Mouse (Mus musculus) lung, embryonic 14.5 days (tissue): ENCODE data around the gene Pafah1b2. TPM values are rescaled to one million over a fixed set of nuclear protein-coding genes. Genes with fewer than 3 reads are reported as not detected.

Source experiments
- ATAC-seq: fragments of 200-750 bp; cut with Nextera tagmentation; 2 replicates; pipeline ENCODE4 v1.8.0; 2017; ENCODE audit warnings: mild to moderate bottlenecking, moderate TSS enrichment, moderate library complexity; ENCODE audit not compliant: insufficient read depth
- DNase-seq: peaks from one replicate; pipeline ENCODE4 v3.0.0-alpha.2; 2015
- H3K27ac ChIP-seq: fragments of 300-500 bp; sonication (generic); 2 replicates; pipeline ENCODE4 v1.5.1; 2014; ENCODE audit warnings: low read depth, mild to moderate bottlenecking, moderate library complexity
- H3K27me3 ChIP-seq: fragments of 300-500 bp; sonication (generic); 2 replicates; pipeline ENCODE4 v1.6.1; 2014; ENCODE audit warnings: low read length, control low read depth; ENCODE audit not compliant: insufficient read depth
- H3K36me3 ChIP-seq: fragments of 300-500 bp; sonication (generic); 2 replicates; pipeline ENCODE4 v1.6.1; 2014; ENCODE audit warnings: control low read depth; ENCODE audit not compliant: insufficient read depth
- H3K4me1 ChIP-seq: fragments of 300-500 bp; sonication (generic); 2 replicates; pipeline ENCODE4 v1.6.1; 2014; ENCODE audit warnings: antibody characterized with exemption, control low read depth; ENCODE audit not compliant: insufficient read depth
- H3K4me2 ChIP-seq: fragments of 300-500 bp; sonication (generic); 2 replicates; pipeline ENCODE4 v1.6.1; 2014; ENCODE audit warnings: mild to moderate bottlenecking
- H3K4me3 ChIP-seq: fragments of 300-500 bp; sonication (generic); 2 replicates; pipeline ENCODE4 v1.5.1; 2014; ENCODE audit warnings: low read depth, low read length
- H3K9ac ChIP-seq: fragments of 300-500 bp; sonication (generic); 2 replicates; pipeline ENCODE4 v1.6.1; 2014
- H3K9me3 ChIP-seq: fragments of 300-500 bp; sonication (generic); 2 replicates; pipeline ENCODE4 v1.6.1; 2016; ENCODE audit warnings: low read depth, low read length, control low read depth
- CTCF ChIP-seq: IDR thresholded peaks from 2 replicates; pipeline ENCODE4 v1.5.1; 2016; ENCODE audit warnings: antibody characterized with exemption, low read depth
- WGBS: fragments of 180-500 bp; shearing (Covaris S2); extraction: QIAGEN DNeasy Blood & Tissue Kit; methylation state at CpG from one replicate; pipeline ENCODE4 v1.1.7; 2014; 5-methylcytosine and 5-hydroxymethylcytosine counted together
- polyA plus RNA-seq: library from polyadenylated mRNA; unstranded; fragments of >200 nt; fragmentation: Nextera tagmentation; extraction: Ambion mirVana; gene quantifications from 2 replicates; pipeline ENCODE4 v1.2.1, GENCODE M21; 2014

The Pafah1b2 gene
- polyA plus RNA-seq, 1 experiment from 2014 or later, result 179 TPM

DNA sequence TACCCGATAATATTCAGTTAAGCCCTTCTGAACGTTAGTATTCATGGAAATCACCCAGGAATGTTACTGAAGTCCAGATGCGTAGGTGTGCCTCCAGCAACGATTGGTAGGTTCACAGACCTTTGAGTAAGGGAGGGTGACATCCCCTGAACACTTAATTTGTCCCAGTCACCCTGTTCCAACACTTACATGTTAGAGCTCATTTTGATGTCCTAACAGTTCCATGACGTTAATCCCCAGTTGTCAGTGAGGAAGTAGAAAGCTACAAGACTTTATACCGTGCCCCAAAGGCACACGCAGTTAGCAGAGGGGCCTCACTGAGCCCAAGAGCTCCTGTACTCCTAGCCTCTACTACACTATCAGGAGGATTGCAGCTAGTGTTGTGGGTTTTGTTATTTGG is 37.0 kb upstream of the Pafah1b2 start:
- H3K27ac ChIP-seq, result no peak overlapping the region
- H3K9ac ChIP-seq, result no peak overlapping the region
- H3K4me1 ChIP-seq, result 0 out of 2 replicates have a peak, but pooled peaks cover 3% of the 10 kb centered on the region
- 50% methylated on average over 7 of the region's 7 CpGs for WGBS
- no peak for TF ChIP-seq CTCF
- no peaks in the 10 kb centered on the region for H3K36me3 ChIP-seq
- ATAC-seq, result no peak
- H3K4me2 ChIP-seq, result no peak overlapping the region
- H3K4me3 ChIP-seq, result no peak overlapping the region
- H3K27me3 ChIP-seq, result no peaks in the 10 kb centered on the region
- DNase-seq, result no peak
- H3K9me3 ChIP-seq, result no peaks in the 10 kb centered on the region

DNA sequence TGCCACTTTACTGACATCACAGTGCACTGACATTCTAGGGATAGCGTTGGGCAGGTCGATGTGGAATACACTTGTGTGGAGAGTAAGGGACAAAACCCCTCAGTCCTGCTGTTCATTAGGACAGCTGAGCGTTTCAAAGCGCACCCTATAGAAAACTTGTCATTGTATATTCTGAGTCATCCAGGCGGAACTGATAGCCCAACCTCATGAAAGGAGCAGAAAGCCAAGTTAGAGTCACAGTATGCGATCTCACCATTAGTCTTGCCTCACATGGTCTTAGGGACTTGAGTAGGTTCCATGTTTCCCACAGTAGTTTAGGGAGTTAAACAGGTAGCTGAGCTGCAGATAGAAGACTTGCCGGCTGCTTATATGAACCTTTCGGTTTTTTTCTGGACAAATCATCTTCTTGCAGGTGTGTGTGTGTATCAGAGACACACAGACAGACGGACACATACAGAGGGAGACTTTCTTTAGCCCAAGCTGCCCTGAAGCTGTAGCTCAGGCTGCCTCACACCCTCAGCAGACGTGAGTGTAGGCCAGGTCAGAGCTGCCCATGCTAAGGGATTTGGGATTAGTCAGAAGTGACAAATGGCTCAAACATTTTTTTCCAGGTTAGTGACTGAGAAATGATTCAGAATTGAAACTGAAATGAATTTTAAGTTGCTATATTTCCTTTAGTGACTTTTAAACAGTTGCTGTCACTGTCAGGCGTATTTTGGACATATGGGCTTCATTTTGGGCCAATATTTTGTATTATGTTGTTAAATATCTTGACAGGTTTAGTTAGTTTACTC is 34.4 kb upstream of the Pafah1b2 start:
- no peak overlapping the region for H3K9ac ChIP-seq
- TF ChIP-seq CTCF, result no peak
- ATAC-seq (no peak), DNase-seq (no peak)
- no peak overlapping the region for H3K4me3 ChIP-seq
- no peaks in the 10 kb centered on the region for H3K9me3 ChIP-seq
- no peaks in the 10 kb centered on the region for H3K4me1 ChIP-seq
- H3K27me3 ChIP-seq, result no peaks in the 10 kb centered on the region
- no peak overlapping the region for H3K27ac ChIP-seq
- H3K36me3 ChIP-seq, result no peaks in the 10 kb centered on the region
- H3K4me2 ChIP-seq, result no peak overlapping the region
- 79% methylated on average over 11 of the region's 11 CpGs for WGBS

DNA sequence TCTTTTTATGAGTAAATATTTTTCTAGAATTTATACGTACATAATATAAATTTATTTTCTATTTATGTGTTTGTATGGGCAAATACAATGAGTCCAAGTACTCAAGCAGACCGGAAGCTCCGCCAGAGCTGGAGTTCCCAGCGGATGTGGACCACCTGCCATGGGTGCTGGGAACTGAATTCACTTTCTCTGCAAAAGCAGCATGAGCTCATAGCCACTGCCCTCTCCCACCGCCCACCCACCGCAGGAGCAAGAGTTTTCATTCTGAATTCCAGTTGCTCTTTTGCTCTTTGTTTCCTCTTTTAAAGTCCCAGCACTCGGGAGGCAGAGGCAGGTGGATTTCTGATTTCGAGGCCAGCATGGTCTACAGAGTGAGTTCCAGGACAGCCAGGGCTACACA is 31.1 kb upstream of the Pafah1b2 start:
- no peak for TF ChIP-seq CTCF
- Histone ChIP-seq H3K27me3 (no peaks in the 10 kb centered on the region), H3K36me3 (peaks cover 4% of the 10 kb centered on the region; the same call in 1 of the 2 replicates), H3K4me2 (no peak overlapping the region), H3K4me3 (no peak overlapping the region), H3K27ac (no peak overlapping the region), H3K9me3 (no peaks in the 10 kb centered on the region), H3K4me1 (no peaks in the 10 kb centered on the region), H3K9ac (no peak overlapping the region)
- WGBS, result 91% methylated on average over 8 of the region's 8 CpGs
- ATAC-seq, result no peak
- DNase-seq, result no peak

DNA sequence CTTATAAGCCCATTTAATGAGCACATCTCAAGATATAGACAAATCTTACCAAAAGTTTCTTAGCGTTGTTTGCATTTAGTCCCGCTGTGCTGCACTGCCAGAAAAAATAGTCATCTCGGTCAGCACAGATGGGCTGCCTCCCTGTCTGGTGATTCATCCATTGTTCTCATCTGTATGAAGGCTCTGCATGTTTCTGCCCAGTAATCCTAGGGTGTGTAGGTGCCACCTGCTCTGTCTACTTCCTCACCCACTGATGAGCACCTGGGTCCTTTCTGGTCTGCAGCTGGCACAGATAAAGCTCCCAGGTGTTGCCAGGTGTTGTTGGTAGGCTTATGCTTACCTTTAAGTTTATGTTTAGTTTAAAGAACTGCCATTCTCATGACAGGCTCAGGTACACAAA is 29.9 kb upstream of the Pafah1b2 start:
- 74% methylated on average over 3 of the region's 3 CpGs for WGBS
- TF ChIP-seq CTCF, result no peak
- ATAC-seq (no peak), DNase-seq (no peak)
- Histone ChIP-seq H3K9me3 (no peaks in the 10 kb centered on the region), H3K4me3 (no peak overlapping the region), H3K4me2 (no peak overlapping the region), H3K4me1 (no peaks in the 10 kb centered on the region), H3K27me3 (no peaks in the 10 kb centered on the region), H3K27ac (no peak overlapping the region), H3K9ac (no peak overlapping the region), H3K36me3 (peaks cover 4% of the 10 kb centered on the region; the same call in 1 of the 2 replicates)

DNA sequence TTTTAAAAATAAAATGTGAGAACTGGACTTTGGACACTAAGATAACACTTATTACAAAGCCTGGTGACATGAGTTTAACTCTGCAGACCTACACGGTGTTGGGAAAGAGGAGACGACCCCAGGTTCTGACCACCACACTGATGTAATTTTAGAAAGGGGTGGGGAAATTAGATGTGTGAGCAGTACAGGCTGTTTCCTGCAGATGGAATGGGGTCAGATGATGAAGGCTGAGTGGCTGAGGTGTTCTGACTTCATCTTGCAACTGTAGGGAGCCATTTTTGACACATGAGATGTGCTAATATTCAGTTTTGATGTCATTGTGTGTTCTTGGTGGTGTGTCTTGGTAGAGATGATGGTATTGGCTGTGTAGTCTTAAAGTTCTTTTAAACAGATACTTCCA is 28.7 kb upstream of the Pafah1b2 start:
- Histone ChIP-seq H3K4me1 (no peaks in the 10 kb centered on the region), H3K36me3 (peaks cover 4% of the 10 kb centered on the region; the same call in 1 of the 2 replicates), H3K9ac (no peak overlapping the region), H3K9me3 (no peaks in the 10 kb centered on the region), H3K27ac (no peak overlapping the region), H3K4me3 (no peak overlapping the region), H3K4me2 (no peak overlapping the region), H3K27me3 (no peaks in the 10 kb centered on the region)
- no peak for TF ChIP-seq CTCF
- 69% methylated on average over 2 of the region's 2 CpGs for WGBS
- DNase-seq (no peak), ATAC-seq (no peak)

DNA sequence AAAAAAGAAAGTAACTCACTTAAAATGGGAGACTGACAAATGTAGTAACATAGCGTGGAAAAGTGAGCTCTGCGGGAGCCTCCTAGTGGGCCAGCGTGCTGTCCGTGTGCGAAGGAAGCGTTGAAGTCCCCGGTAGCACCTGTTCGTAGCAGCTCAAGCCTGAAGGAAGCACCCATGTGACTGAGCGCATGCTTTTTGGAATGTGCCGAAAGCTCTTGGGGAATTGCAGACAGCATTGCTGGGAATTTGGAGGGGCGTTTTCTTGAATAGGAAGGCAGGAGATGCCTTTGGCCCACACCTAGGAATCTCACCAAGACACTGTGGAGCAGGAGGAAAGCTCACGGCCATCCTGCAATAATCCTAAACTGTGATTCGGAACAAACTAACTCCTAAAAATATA is 26.3 kb upstream of the Pafah1b2 start:
- Histone ChIP-seq H3K4me3 (no peak overlapping the region), H3K4me2 (no peak overlapping the region), H3K9ac (no peak overlapping the region), H3K27me3 (no peaks in the 10 kb centered on the region), H3K27ac (no peak overlapping the region), H3K4me1 (0 out of 2 replicates have a peak, but pooled peaks cover 6% of the 10 kb centered on the region), H3K36me3 (peaks cover 4% of the 10 kb centered on the region; the same call in 1 of the 2 replicates), H3K9me3 (no peaks in the 10 kb centered on the region)
- no peak for TF ChIP-seq CTCF
- ATAC-seq (no peak), DNase-seq (no peak)
- 91% methylated on average over 13 of the region's 13 CpGs for WGBS

DNA sequence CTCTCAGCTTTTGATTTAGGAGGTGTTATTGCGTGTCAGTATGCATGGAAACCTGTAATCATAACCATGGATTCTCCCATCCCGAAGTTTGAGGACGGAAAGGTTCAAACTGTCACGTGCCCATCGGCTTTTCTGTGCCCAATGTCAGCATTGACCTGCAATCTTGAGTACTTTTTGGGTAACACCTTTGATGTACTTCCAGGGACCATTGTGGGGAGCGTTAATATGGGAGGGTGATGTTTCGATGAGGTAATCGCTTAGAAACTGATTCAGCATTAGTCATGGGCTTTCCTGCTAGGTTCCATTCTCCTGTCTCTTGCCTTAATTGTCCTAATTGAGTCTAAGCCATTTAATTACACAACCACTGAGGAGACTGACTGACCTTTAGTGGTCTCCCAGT is 24.4 kb upstream of the Pafah1b2 start:
- Histone ChIP-seq H3K4me1 (peaks cover 14% of the 10 kb centered on the region; the same call in 1 of the 2 replicates), H3K4me3 (no peak overlapping the region), H3K9ac (no peak overlapping the region), H3K27me3 (no peaks in the 10 kb centered on the region), H3K4me2 (no peak overlapping the region), H3K9me3 (no peaks in the 10 kb centered on the region), H3K36me3 (peaks cover 4% of the 10 kb centered on the region; the same call in 1 of the 2 replicates), H3K27ac (no peak overlapping the region)
- ATAC-seq (no peak), DNase-seq (no peak)
- no peak for TF ChIP-seq CTCF
- WGBS, result 94% methylated on average over 8 of the region's 8 CpGs
